Mouse (Mus musculus) small intestine, adult 2 months (tissue): Measurements from ENCODE around the gene Gm10031. TPM values are rescaled to one million over a fixed set of nuclear protein-coding genes. Genes with fewer than 3 reads are reported as not detected.
A peak's percentile ranks its signal among the peaks of the same experiment; 100 is the strongest.

Experiments used
- H3K27ac ChIP-seq: fragments of 200-500 bp; 2 replicates; pipeline ENCODE4 v1.5.1; 2012; ENCODE audit warnings: low read depth, low read length, control low read depth, inconsistent platforms; ENCODE audit not compliant: insufficient read depth
- H3K27me3 ChIP-seq: fragments of 200-500 bp; 2 replicates; pipeline ENCODE4 v1.6.1; 2012; ENCODE audit warnings: mild to moderate bottlenecking, moderate library complexity, low read length, inconsistent platforms; ENCODE audit not compliant: control insufficient read depth, insufficient read depth
- H3K36me3 ChIP-seq: fragments of 200-500 bp; 2 replicates; pipeline ENCODE4 v1.6.1; 2012; ENCODE audit warnings: mild to moderate bottlenecking, low read length, control low read depth, inconsistent platforms; ENCODE audit not compliant: control insufficient read depth, insufficient read depth
- H3K4me1 ChIP-seq: fragments of 200-500 bp; 2 replicates; pipeline ENCODE4 v1.6.1; 2012; ENCODE audit warnings: low read length, inconsistent platforms, mixed read lengths; ENCODE audit not compliant: control insufficient read depth, insufficient read depth, insufficient read length
- H3K4me3 ChIP-seq: fragments of 200-500 bp; 2 replicates; pipeline ENCODE4 v1.5.1; 2012; ENCODE audit warnings: low read depth, mild to moderate bottlenecking, control low read depth, inconsistent platforms, low read length, moderate library complexity
- CTCF ChIP-seq: fragments of 200-500 bp; IDR thresholded peaks from 2 replicates; pipeline ENCODE4 v1.5.1; 2012; ENCODE audit warnings: low read depth, mild to moderate bottlenecking, control low read depth, inconsistent platforms, low read length, moderate library complexity, mixed read lengths; ENCODE audit not compliant: insufficient replicate concordance, insufficient read length; ENCODE audit errors: extremely low read depth
- POLR2A ChIP-seq: fragments of 200-500 bp; IDR thresholded peaks from 2 replicates; pipeline ENCODE4 v1.6.1; 2012; ENCODE audit warnings: low read depth, mild to moderate bottlenecking, control low read depth, inconsistent platforms, low read length, moderate library complexity
- WGBS: fragments of 180-500 bp; shearing (Covaris S2); methylation state at CpG from one replicate; pipeline ENCODE4 v1.1.7; 2018; 5-methylcytosine and 5-hydroxymethylcytosine counted together
- polyA plus RNA-seq: library from polyadenylated mRNA; depleted of rRNA; stranded (reverse); fragments of >200 nt; gene quantifications from 2 replicates; pipeline ENCODE4 v1.2.3, GENCODE M21; 2012

Gm10031 gene
- polyA plus RNA-seq, 1 experiment = 27.8 TPM

DNA sequence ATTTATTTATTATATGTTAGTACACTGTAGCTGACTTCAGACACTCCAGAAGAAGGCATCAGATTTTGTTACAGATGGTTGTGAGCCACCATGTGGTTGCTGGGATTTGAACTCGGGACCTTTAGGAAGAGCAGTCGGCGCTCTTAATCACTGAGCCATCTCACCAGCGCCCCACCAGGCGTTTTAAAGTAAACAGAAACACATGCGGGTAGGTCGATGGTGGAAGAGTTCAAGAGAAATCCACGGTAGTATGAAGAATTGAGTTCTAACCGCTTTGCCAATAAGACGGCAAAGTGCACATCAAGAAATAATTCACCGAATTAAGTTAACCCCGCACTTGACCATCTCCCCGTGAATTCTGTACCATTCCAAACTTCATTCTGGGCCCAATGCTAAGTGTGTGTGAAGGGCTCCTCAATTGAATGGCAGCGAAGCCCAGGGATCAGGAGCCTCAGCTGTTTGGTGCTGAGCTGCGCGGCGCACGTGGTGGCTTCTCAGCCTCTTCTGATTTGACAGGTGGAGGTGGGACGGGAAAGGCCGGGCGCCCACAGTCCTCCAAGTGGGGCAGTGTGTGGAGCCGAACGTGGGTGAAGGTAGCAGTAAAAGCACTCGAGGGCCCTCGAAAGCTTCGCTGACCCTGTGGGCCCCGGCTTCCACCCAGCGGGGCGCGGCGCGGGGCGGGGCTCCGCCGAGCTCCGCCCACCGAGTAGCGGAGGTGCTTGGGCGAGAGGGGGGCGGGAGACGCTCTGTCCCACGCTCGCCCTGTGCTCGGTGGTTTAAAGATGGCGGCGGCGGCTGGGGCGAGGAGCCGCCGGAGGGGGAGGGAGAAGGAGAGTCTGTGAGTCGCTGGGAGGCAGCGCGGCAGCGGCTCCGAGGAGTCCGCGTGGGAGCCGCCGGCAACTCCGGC is 34.5 kb downstream of the Gm10031 start, which contains the start of gene Abl2:
Gene Abl2 (plus strand): TSS at position 763 of the 907 bp plus-strand sequence.
- WGBS = 8% methylated on average over 60 of the region's 60 CpGs
- Histone ChIP-seq H3K27me3 (no peaks in the 10 kb centered on the region), H3K36me3 (no peaks in the 10 kb centered on the region), H3K4me3 (peak within 1 kb of the TSS; percentile 93), H3K4me1 (peaks cover 3% of the 10 kb centered on the region; the same call in 1 of the 2 replicates), H3K27ac (no peak within 1 kb of the TSS)
- TF ChIP-seq POLR2A (peak; percentile 81), CTCF (no peak)

DNA sequence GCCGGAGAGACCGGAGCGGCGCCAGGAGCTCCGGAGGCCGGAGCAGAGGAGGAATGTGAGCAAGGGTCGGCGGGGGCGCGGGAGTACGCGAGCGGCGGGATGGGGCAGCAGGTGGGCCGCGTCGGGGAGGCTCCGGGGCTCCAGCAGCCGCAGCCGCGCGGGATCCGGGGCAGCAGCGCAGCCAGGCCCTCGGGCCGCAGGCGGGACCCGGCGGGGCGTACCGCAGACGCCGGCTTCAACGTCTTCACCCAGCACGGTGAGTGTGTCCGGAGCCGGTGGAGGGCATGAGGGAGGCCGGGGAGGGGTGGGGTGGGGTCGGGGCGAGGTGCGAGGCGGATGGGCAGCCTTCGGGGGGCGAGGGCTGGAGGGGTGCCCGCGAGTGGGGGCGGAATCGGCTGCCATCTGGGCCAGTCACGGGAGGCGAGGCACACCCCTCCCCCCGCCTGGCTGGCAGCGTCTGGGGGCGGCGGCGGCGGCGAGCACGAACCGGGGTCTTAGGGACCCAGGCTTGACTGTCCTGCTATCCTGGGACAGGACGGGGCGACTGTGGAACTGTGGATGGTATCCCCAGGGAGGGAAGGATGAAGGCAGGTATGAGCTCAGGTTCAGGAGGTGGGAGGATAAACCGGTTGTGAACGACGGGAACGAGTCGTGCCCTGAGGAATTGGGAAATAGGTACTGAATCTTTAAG is 35.3 kb downstream of the Gm10031 start:
- Histone ChIP-seq H3K36me3 (no peaks in the 10 kb centered on the region), H3K27ac (no peak overlapping the region), H3K4me3 (peak overlapping the region; percentile 93), H3K27me3 (no peaks in the 10 kb centered on the region), H3K4me1 (peaks cover 3% of the 10 kb centered on the region; the same call in 1 of the 2 replicates)
- TF ChIP-seq POLR2A (no peak), CTCF (no peak)
- 1% methylated on average over 56 of the region's 66 CpGs for WGBS

DNA sequence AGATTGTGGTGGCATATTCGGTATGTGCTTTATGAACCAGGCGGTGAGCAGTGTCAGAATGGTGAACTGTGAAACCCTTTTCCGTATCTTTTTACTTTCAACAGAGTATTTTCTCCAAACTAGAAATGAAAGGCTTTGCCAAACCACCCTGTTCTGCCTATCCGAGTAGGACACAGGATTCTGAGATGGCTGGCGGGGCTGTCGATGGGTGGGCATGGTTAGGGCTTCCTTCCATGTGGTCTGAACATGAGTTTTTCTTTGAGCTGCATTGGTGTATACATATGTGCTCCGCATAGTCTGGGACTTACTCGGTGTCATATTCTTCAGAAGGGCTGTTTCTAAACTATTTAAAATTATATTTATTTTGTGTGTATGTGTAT is 35.8 kb downstream of the Gm10031 start:
- Histone ChIP-seq H3K27ac (no peak overlapping the region), H3K27me3 (no peaks in the 10 kb centered on the region), H3K4me3 (peak overlapping the region; percentile 93), H3K4me1 (peaks cover 3% of the 10 kb centered on the region; the same call in 1 of the 2 replicates), H3K36me3 (no peaks in the 10 kb centered on the region)
- TF ChIP-seq POLR2A = no peak
- TF ChIP-seq CTCF = no peak
- 16% methylated on average over 8 of the region's 8 CpGs for WGBS

DNA sequence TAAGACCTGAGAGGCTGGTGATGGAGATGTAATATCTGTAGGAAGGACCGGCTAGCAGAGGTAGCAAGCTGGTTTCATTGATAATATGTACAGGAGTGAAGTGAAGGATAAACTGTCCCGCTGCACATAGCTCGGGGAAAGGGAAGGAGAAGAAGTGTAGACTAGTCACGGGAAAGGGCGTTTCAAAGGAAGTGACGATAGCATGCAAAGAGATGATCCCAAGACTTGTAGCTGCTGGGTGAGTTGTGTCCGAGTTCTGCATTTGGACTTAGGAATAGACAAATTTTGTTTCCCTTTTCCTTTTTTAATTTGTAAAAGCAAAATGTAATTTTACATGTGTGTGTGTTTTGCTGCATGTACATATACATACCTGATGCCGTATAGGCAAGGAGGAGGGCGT is 36.7 kb downstream of the Gm10031 start:
- H3K4me3 ChIP-seq = no peak overlapping the region
- WGBS = 87% methylated on average over 9 of the region's 9 CpGs
- TF ChIP-seq POLR2A (no peak), CTCF (no peak)
- no peaks in the 10 kb centered on the region for H3K36me3 ChIP-seq
- no peaks in the 10 kb centered on the region for H3K27me3 ChIP-seq
- peaks cover 3% of the 10 kb centered on the region; the same call in 1 of the 2 replicates for H3K4me1 ChIP-seq
- no peak overlapping the region for H3K27ac ChIP-seq

DNA sequence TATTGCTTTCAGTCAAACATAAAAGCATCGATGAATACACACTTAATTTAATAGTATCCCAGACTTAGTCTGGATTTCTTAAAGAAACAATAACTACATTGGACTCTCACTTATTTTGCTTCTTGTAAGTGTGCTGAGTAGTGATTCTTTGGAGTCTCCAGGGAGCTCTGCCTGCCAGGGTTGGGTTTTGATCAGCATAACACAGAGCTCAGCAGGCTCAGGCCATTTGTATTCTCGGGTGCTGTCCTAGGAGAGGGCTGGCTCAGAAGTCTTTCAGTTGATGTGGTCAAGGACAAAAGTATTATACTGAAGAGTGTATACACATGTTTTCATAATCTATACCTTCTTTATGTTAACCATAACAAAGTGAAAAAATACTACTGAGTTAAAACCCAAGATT is 41.5 kb downstream of the Gm10031 start:
- no peaks in the 10 kb centered on the region for H3K36me3 ChIP-seq
- WGBS = 84% methylated on average over 2 of the region's 2 CpGs
- H3K4me3 ChIP-seq = no peak overlapping the region
- no peak overlapping the region for H3K27ac ChIP-seq
- TF ChIP-seq POLR2A (no peak), CTCF (no peak)
- H3K27me3 ChIP-seq = no peaks in the 10 kb centered on the region
- H3K4me1 ChIP-seq = no peaks in the 10 kb centered on the region

DNA sequence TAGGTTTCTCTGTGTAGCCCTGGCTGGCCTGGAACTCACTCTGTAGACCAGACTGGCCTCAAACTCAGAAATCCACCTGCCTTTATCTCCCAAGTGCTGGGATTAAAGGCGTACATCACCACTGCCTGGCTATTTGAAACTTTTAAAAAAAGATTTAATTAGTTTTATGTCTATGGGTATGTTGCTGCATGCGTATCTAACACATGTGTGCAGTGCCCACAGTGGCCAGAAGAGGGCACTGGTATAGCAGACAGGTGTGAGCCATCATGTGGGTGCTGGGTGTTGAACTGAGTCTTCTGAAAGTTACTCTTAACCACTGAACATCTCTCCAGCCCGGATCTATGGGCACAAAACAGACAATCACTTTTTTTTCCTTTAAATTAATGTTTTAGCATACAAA is 42.3 kb downstream of the Gm10031 start:
- H3K27ac ChIP-seq = no peak overlapping the region

DNA sequence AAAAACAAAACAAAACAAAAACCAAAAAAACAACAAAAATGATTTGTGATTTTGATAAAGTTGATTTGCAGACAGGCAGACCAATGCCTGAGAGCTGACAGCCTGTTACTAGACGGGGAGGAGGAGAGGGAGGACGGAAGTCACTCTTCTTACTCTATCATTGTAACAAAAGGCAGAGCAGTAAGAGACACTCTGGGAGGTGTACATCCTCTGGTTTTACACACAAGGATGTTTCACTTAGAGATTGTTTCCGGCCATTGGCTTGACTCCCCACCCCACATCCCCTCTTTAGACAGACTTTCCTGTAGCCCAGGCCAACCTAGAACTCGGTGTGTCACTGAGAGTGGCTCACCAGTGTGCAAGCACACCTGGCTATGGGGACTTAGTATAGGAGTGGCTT is 45.8 kb downstream of the Gm10031 start:
- no peak overlapping the region for H3K27ac ChIP-seq
- H3K27me3 ChIP-seq = no peaks in the 10 kb centered on the region
- no peaks in the 10 kb centered on the region for H3K36me3 ChIP-seq
- H3K4me1 ChIP-seq = no peaks in the 10 kb centered on the region
- WGBS = 73% methylated on average over 4 of the region's 4 CpGs
- H3K4me3 ChIP-seq = no peak overlapping the region
- no peak for TF ChIP-seq POLR2A
- no peak for TF ChIP-seq CTCF

More for the DNA sequence above, 42.3 kb downstream of the Gm10031 start:
- 94% methylated on average over 3 of the region's 3 CpGs for WGBS
- H3K4me1 ChIP-seq = no peaks in the 10 kb centered on the region
- no peaks in the 10 kb centered on the region for H3K36me3 ChIP-seq
- H3K27me3 ChIP-seq = no peaks in the 10 kb centered on the region
- no peak overlapping the region for H3K4me3 ChIP-seq
- TF ChIP-seq CTCF = peak; percentile 34; the same call in 1 of the 2 replicates
- no peak for TF ChIP-seq POLR2A
